Mouse (Mus musculus) gastrocnemius, adult 2 months (tissue): ENCODE results near the gene Adam15. TPM values are rescaled to one million over a fixed set of nuclear protein-coding genes. Genes with fewer than 3 reads are reported as not detected.

Experiments used
- DNase-seq: peaks from one replicate; pipeline ENCODE4 v3.0.0; 2022
- H3K27ac ChIP-seq: fragments of 200-600 bp; 2 replicates; pipeline ENCODE4 v1.8.1; 2022; ENCODE audit warnings: mild to moderate bottlenecking
- H3K4me3 ChIP-seq: fragments of 200-600 bp; 2 replicates; pipeline ENCODE4 v1.8.1; 2022; ENCODE audit warnings: mild to moderate bottlenecking, moderate library complexity
- CTCF ChIP-seq: fragments of 200-600 bp; IDR thresholded peaks from 2 replicates; pipeline ENCODE4 v1.8.1; 2022; ENCODE audit warnings: antibody characterized with exemption, mild to moderate bottlenecking, moderate library complexity
- intact Hi-C: fragments of 180-260 bp; cut with DNase I; formaldehyde crosslinking; loops from one replicate; pipeline ENCODE4 v1.15.1; 2025
- total RNA-seq, 2 experiments: library from RNA; stranded (reverse); gene quantifications; 2 replicates each; pipeline ENCODE4 v1.2.3; 2021

Adam15 gene
- total RNA-seq, 2 experiments from 2014 or later: 21.7 to 30.5 TPM

DNA sequence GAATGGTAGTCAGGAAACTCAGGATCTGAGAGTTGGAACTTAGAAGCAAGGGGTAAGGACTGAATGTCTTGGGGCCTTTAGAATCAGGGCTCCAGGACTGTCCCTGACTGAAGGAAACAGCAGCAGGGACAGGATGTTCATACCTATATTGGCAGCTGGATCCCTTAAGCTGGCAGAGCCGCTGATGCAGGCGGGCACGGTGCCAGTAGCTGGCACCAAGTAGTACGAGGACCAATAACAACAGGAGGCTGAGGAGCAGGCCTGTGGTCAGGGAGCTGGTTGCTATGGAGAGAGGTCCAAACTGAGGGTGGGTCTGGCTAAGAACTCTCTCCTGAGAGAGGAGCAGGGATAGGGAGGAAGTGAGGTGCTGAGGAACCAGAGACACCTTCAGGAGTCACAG is 8.0 kb downstream of the Adam15 start:
- Histone ChIP-seq H3K4me3 (no peak overlapping the region), H3K27ac (no peak overlapping the region)
- no peak for DNase-seq
- TF ChIP-seq CTCF: no peak
- intact Hi-C loops: loop anchor here (2.0 to 10.0 kb wide), 2 partner anchors 13 to 343 kb away; no protein-coding TSS in a partner anchor

DNA sequence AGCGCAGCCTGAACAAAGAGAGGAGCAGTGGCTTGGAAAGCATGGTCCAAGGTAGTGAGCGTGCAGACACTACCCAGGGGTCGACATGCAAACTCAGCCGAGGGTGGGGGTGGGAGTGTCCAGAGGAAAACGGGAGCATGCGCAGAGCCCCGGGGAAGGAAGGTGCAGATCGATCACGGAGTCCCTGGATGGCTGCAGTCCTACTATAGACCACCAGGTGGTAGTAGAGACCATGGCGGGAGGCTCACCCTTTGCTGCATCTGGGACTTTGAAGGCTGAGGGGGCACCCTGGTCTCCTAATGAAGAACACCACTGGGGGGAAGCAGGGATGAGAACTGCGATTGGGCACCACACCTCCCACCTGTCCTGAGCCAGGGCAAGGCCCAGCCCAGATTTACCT is 9.3 kb downstream of the Adam15 start:
- peak; percentile 75 for DNase-seq
- Histone ChIP-seq H3K4me3 (no peak overlapping the region), H3K27ac (no peak overlapping the region)
- TF ChIP-seq CTCF: peak; percentile 97
- intact Hi-C loops: loop anchor here (1.0 to 10.0 kb wide), 3 partner anchors 14 to 344 kb away; no protein-coding TSS in a partner anchor

GRCm38 (mm10) chr3:89339416-89339815 is 10.4 kb downstream of the Adam15 start:
- no peak overlapping the region for H3K27ac ChIP-seq
- intact Hi-C loops: no loop called here
- peak; percentile 65 for DNase-seq
- peak; percentile 86 for TF ChIP-seq CTCF
- H3K4me3 ChIP-seq: no peak overlapping the region

- peak within 1 kb of the TSS; percentile 64 for H3K27ac ChIP-seq
- intact Hi-C loops: no loop called here
- peak within 1 kb of the TSS; percentile 86 for H3K4me3 ChIP-seq
- DNase-seq: peak; percentile 51
- no peak for TF ChIP-seq CTCF
Measured at GRCm38 (mm10) chr3:89337721-89338578, 11.8 kb downstream of the Adam15 start, which contains the start of gene Efna4. Gene Efna4, minus strand, starts transcription at chr3:89338028.

DNA sequence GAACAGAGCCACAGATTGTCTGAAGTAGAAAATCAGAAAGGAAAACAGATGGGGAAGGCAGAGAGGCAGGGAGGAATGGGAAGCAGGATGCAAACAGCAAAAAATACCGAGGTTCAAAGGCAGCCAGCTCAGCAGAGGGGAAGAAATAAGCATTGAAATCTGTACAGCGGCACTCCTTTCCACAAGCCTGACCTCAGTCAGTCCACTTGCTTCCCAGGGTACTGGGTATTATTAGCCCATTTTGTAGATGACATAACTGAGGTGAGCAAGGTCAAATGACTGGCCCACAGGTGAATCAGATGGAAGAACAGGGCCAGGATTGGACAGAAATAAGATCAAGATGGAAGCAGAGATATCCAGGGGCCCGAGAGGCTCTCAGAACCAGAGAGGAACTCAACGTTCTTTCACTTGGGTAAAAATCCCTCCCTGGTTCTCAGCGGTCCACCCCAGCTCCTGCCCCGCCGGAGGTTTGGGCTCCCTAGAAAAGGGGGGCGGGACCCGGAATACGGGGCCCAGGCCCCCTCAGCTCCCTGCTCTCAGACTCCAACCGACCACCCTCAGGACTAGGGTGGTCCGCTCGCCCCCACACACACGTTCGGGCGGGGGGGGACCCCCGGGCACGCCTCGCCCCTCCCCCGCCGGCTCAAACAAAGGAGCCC is 12.6 kb downstream of the Adam15 start:
- intact Hi-C loops: no loop called here
- TF ChIP-seq CTCF: no peak
- peak overlapping the region; percentile 64 for H3K27ac ChIP-seq
- DNase-seq: no peak
- H3K4me3 ChIP-seq: peak overlapping the region; percentile 86

GRCm38 (mm10) chr3:89336529-89336928 is 13.3 kb downstream of the Adam15 start:
- Histone ChIP-seq H3K27ac (no peak overlapping the region), H3K4me3 (no peak overlapping the region)
- intact Hi-C loops: no loop called here
- no peak for DNase-seq
- no peak for TF ChIP-seq CTCF

- Histone ChIP-seq H3K4me3 (no peak overlapping the region), H3K27ac (no peak overlapping the region)
- TF ChIP-seq CTCF: no peak
- no peak for DNase-seq
- intact Hi-C loops: no loop called here
Measured at GRCm38 (mm10) chr3:89333053-89333452, 16.7 kb downstream of the Adam15 start.

DNA sequence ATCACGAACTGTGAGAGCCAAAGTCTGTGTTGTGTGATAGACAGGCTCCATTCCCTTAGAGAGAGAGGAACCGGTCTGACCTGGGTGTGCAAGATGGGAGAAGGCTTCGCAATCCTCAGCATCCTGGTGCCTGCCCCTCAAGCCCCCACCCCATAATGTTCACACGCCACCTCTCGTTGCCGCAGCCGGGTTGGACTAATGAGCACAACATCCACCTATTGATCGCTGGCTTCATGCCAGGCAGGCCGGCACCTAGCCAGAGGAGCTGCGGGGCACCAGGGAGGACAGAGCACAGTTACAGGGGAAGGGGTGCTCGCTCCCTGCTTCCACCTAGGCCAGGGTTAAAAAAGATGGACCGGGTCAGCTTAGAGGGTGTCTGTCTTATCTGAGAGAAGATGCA is 17.3 kb downstream of the Adam15 start:
- no peak for TF ChIP-seq CTCF
- no peak overlapping the region for H3K4me3 ChIP-seq
- no peak overlapping the region for H3K27ac ChIP-seq
- no peak for DNase-seq
- intact Hi-C loops: no loop called here

DNA sequence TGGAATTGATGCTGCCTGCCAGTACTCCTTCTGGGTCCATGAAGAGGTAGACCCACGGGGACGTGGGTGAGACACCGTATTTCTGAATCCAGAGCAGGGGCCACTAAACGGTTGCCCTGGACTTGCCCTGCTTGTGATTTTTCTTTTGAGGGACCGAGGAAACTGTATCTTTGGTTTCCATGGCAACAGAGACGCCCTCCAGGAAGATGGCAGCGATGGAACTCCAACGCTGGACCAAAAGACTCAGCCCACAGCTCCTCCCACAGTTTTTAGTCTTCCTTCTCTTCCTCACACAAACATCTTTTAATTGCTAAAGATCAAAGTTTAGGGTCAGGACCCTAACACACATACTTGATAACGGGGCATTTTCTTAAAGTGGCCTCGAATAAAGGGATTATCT is 17.8 kb downstream of the Adam15 start:
- no peak for DNase-seq
- intact Hi-C loops: no loop called here
- Histone ChIP-seq H3K4me3 (no peak overlapping the region), H3K27ac (no peak overlapping the region)
- TF ChIP-seq CTCF: no peak

DNA sequence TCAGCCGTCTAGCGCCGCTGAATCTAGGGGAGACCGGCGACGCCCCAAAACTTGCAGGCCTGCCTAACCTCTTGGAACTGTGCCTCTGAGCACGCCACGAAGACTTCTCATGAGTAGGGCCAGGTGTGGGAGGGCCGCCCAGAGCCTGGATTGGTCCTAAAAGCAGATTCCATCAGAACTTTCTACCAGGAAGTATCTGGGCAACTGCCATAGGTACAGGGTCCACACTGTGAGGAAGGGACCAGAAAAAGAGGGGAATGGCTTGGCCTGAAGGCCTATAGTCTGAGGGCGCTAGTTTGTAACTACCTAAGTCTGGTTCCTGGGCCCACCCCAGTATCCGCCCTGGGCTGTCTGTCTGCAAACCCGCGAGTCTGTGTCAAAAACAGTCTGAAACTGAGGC is 18.2 kb downstream of the Adam15 start:
- intact Hi-C loops: no loop called here
- H3K27ac ChIP-seq: no peak overlapping the region
- no peak for TF ChIP-seq CTCF
- DNase-seq: no peak
- H3K4me3 ChIP-seq: no peak overlapping the region

GRCm38 (mm10) chr3:89330948-89331347 is 18.8 kb downstream of the Adam15 start:
- no peak overlapping the region for H3K4me3 ChIP-seq
- intact Hi-C loops: no loop called here
- TF ChIP-seq CTCF: no peak
- H3K27ac ChIP-seq: no peak overlapping the region
- DNase-seq: no peak

- Histone ChIP-seq H3K27ac (no peak overlapping the region), H3K4me3 (no peak overlapping the region)
- intact Hi-C loops: no loop called here
- no peak for TF ChIP-seq CTCF
- DNase-seq: no peak
Measured at GRCm38 (mm10) chr3:89330346-89330745, 19.4 kb downstream of the Adam15 start.

DNA sequence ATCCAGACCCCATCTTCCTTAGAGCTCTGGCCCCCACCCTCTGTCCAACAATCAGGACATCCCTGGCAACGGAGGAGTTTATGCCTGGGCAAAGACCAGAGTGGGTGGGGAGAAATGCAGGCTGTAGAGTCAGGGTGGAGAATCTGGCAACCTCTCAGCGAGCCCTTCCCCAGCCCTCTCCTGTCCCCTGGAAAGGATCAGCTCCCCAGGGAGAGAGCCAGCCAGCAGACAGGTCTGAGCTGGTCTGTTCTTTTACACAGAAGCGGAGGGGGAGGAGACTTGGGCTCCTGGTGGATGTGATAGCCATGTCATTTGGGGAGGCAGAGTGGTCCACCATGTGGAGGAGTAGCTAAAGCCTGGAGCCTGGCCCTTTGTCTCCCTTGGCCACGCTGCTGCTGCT is 21.2 kb downstream of the Adam15 start:
- H3K4me3 ChIP-seq: no peak overlapping the region
- TF ChIP-seq CTCF: no peak
- DNase-seq: no peak
- no peak overlapping the region for H3K27ac ChIP-seq
- intact Hi-C loops: no loop called here
